Mouse (Mus musculus) liver, embryonic 13.5 days (tissue): ENCODE measurements around the gene Cabp4. TPM values are rescaled to one million over a fixed set of nuclear protein-coding genes. Genes with fewer than 3 reads are reported as not detected.
A peak's percentile ranks its signal among the peaks of the same experiment; 100 is the strongest.

Experiments
- ATAC-seq: fragments of 200-750 bp; cut with Nextera tagmentation; 2 replicates; pipeline ENCODE4 v1.8.0; 2017; ENCODE audit warnings: low read depth, mild to moderate bottlenecking, moderate number of reproducible peaks, moderate library complexity
- DNase-seq: peaks from one replicate; pipeline ENCODE4 v3.0.0; 2022
- H3K27ac ChIP-seq: fragments of 300-500 bp; sonication (generic); 2 replicates; pipeline ENCODE4 v1.5.1; 2015; ENCODE audit warnings: moderate library complexity, mild to moderate bottlenecking, inconsistent platforms
- H3K27me3 ChIP-seq: fragments of 300-500 bp; sonication (generic); 2 replicates; pipeline ENCODE4 v1.6.1; 2015; ENCODE audit warnings: mild to moderate bottlenecking, inconsistent platforms
- H3K36me3 ChIP-seq: fragments of 300-500 bp; sonication (generic); 2 replicates; pipeline ENCODE4 v1.6.1; 2015; ENCODE audit warnings: mild to moderate bottlenecking, inconsistent platforms
- H3K4me1 ChIP-seq: fragments of 300-500 bp; sonication (generic); replicated peaks from 2 replicates; pipeline ENCODE4 v1.6.1; 2015; ENCODE audit warnings: inconsistent platforms
- H3K4me2 ChIP-seq: fragments of 300-500 bp; sonication (generic); 2 replicates; pipeline ENCODE4 v1.6.1; 2015; ENCODE audit warnings: inconsistent platforms, mild to moderate bottlenecking, moderate library complexity
- H3K4me3 ChIP-seq: fragments of 300-500 bp; sonication (generic); replicated peaks from 2 replicates; pipeline ENCODE4 v1.5.1; 2015; ENCODE audit warnings: mild to moderate bottlenecking, inconsistent platforms
- H3K9ac ChIP-seq: fragments of 300-500 bp; sonication (generic); 2 replicates; pipeline ENCODE4 v1.6.1; 2015; ENCODE audit warnings: mild to moderate bottlenecking, inconsistent platforms
- H3K9me3 ChIP-seq: fragments of 300-500 bp; sonication (generic); replicated peaks from 2 replicates; pipeline ENCODE4 v1.6.1; 2016; ENCODE audit warnings: inconsistent platforms
- WGBS: fragments of 180-500 bp; shearing (Covaris S2); methylation state at CpG from one replicate; pipeline ENCODE4 v1.1.7; 2015; ENCODE audit not compliant: insufficient replicate concordance; 5-methylcytosine and 5-hydroxymethylcytosine counted together
- polyA plus RNA-seq: library from polyadenylated mRNA; unstranded; fragments of >200 nt; fragmentation: Nextera tagmentation; extraction: Ambion mirVana; gene quantifications from 2 replicates; pipeline ENCODE4 v1.2.1, GENCODE M21; 2015

Gene Cabp4
- polyA plus RNA-seq, 1 experiment from 2014 or later, result 0.07 TPM

- peaks cover 31% of the 10 kb centered on the region for H3K36me3 ChIP-seq
- peak overlapping the region; percentile 76 for H3K27ac ChIP-seq
- 33% methylated on average over 4 of the region's 4 CpGs for WGBS
- peak overlapping the region; percentile 81 for H3K4me2 ChIP-seq
- peaks cover 53% of the 10 kb centered on the region for H3K4me1 ChIP-seq
- H3K4me3 ChIP-seq, result peak overlapping the region; percentile 75
- peak overlapping the region; percentile 82 for H3K9ac ChIP-seq
- no peaks in the 10 kb centered on the region for H3K27me3 ChIP-seq
- no peak for DNase-seq
- H3K9me3 ChIP-seq, result no peaks in the 10 kb centered on the region
- ATAC-seq, result peak; percentile 9; the same call in 1 of the 2 replicates
Measured at GRCm38 (mm10) chr19:4163543-4163887, 19.7 kb upstream of the Cabp4 start.

- ATAC-seq, result peak; percentile 77
- peak within 1 kb of the TSS; percentile 82 for H3K9ac ChIP-seq
- no peaks in the 10 kb centered on the region for H3K27me3 ChIP-seq
- WGBS, result 6% methylated on average over 42 of the region's 42 CpGs
- H3K4me1 ChIP-seq, result peaks cover 53% of the 10 kb centered on the region
- H3K4me2 ChIP-seq, result peak within 1 kb of the TSS; percentile 81
- peak within 1 kb of the TSS; percentile 76 for H3K27ac ChIP-seq
- peak; percentile 91 for DNase-seq
- peak within 1 kb of the TSS; percentile 75 for H3K4me3 ChIP-seq
- peaks cover 37% of the 10 kb centered on the region for H3K36me3 ChIP-seq
- no peaks in the 10 kb centered on the region for H3K9me3 ChIP-seq
Measured at GRCm38 (mm10) chr19:4162646-4163542, 19.1 kb upstream of the Cabp4 start, which contains the start of gene Rps6kb2. Gene Rps6kb2 (minus strand): TSS chr19:4163354.

- Histone ChIP-seq H3K36me3 (peaks cover 62% of the 10 kb centered on the region), H3K4me1 (peaks cover 51% of the 10 kb centered on the region), H3K9ac (no peak overlapping the region), H3K4me3 (no peak overlapping the region), H3K9me3 (no peaks in the 10 kb centered on the region), H3K4me2 (no peak overlapping the region), H3K27me3 (no peaks in the 10 kb centered on the region), H3K27ac (no peak overlapping the region)
- DNase-seq (no peak), ATAC-seq (no peak)
- WGBS, result 89% methylated on average over 8 of the region's 8 CpGs
Measured at GRCm38 (mm10) chr19:4159049-4159448, 15.2 kb upstream of the Cabp4 start.

- H3K9ac ChIP-seq, result no peak overlapping the region
- no peak overlapping the region for H3K4me2 ChIP-seq
- H3K27ac ChIP-seq, result no peak overlapping the region
- no peaks in the 10 kb centered on the region for H3K9me3 ChIP-seq
- 86% methylated on average over 12 of the region's 12 CpGs for WGBS
- ATAC-seq (no peak), DNase-seq (no peak)
- H3K4me3 ChIP-seq, result no peak overlapping the region
- H3K4me1 ChIP-seq, result peaks cover 47% of the 10 kb centered on the region
- H3K36me3 ChIP-seq, result peaks cover 82% of the 10 kb centered on the region
- H3K27me3 ChIP-seq, result no peaks in the 10 kb centered on the region
Measured at GRCm38 (mm10) chr19:4156771-4157170, 12.9 kb upstream of the Cabp4 start.

GRCm38 (mm10) chr19:4156073-4156579, 12.3 kb upstream of the Cabp4 start:
- ATAC-seq (no peak), DNase-seq (no peak)
- Histone ChIP-seq H3K9ac (no peak overlapping the region), H3K9me3 (no peaks in the 10 kb centered on the region), H3K27me3 (no peaks in the 10 kb centered on the region), H3K4me3 (no peak overlapping the region), H3K36me3 (peaks cover 80% of the 10 kb centered on the region), H3K27ac (0 out of 2 replicates have a peak overlapping the region, but pooled peaks have one; percentile 55), H3K4me2 (0 out of 2 replicates have a peak overlapping the region, but pooled peaks have one; percentile 41), H3K4me1 (peaks cover 43% of the 10 kb centered on the region)
- 71% methylated on average over 20 of the region's 20 CpGs for WGBS

GRCm38 (mm10) chr19:4155223-4156072, 11.6 kb upstream of the Cabp4 start:
- Histone ChIP-seq H3K4me3 (peak overlapping the region; percentile 33), H3K27ac (peak overlapping the region; percentile 55; the same call in 1 of the 2 replicates), H3K9me3 (no peaks in the 10 kb centered on the region), H3K4me2 (peak overlapping the region; percentile 41), H3K4me1 (peaks cover 47% of the 10 kb centered on the region), H3K9ac (peak overlapping the region; percentile 51), H3K36me3 (peaks cover 80% of the 10 kb centered on the region), H3K27me3 (no peaks in the 10 kb centered on the region)
- ATAC-seq (no peak), DNase-seq (no peak)
- 51% methylated on average over 6 of the region's 6 CpGs for WGBS

- WGBS, result 25% methylated on average over 13 of the region's 13 CpGs
- peak overlapping the region; percentile 51 for H3K9ac ChIP-seq
- peak overlapping the region; percentile 41 for H3K4me2 ChIP-seq
- DNase-seq (no peak), ATAC-seq (peak; percentile 22; the same call in 1 of the 2 replicates)
- peaks cover 54% of the 10 kb centered on the region for H3K4me1 ChIP-seq
- peaks cover 82% of the 10 kb centered on the region for H3K36me3 ChIP-seq
- H3K4me3 ChIP-seq, result peak overlapping the region; percentile 33
- H3K27ac ChIP-seq, result peak overlapping the region; percentile 55
- H3K9me3 ChIP-seq, result no peaks in the 10 kb centered on the region
- no peaks in the 10 kb centered on the region for H3K27me3 ChIP-seq
Measured at GRCm38 (mm10) chr19:4154437-4155222, 10.8 kb upstream of the Cabp4 start.

GRCm38 (mm10) chr19:4153232-4153654, 9.4 kb upstream of the Cabp4 start, which contains the start of gene Ptprcap:
Gene Ptprcap (plus strand): TSS chr19:4153604.
- no peak for ATAC-seq
- Histone ChIP-seq H3K27me3 (no peaks in the 10 kb centered on the region), H3K4me3 (peak within 1 kb of the TSS; percentile 33; the same call in 1 of the 2 replicates), H3K4me1 (peaks cover 66% of the 10 kb centered on the region), H3K9ac (peak within 1 kb of the TSS; percentile 51), H3K9me3 (no peaks in the 10 kb centered on the region), H3K27ac (peak within 1 kb of the TSS; percentile 55; the same call in 1 of the 2 replicates), H3K36me3 (peaks cover 68% of the 10 kb centered on the region), H3K4me2 (peak within 1 kb of the TSS; percentile 41; the same call in 1 of the 2 replicates)
- 78% methylated on average over 11 of the region's 11 CpGs for WGBS
- no peak for DNase-seq

GRCm38 (mm10) chr19:4152445-4153231, 8.8 kb upstream of the Cabp4 start:
- H3K4me2 ChIP-seq, result no peak overlapping the region
- H3K9me3 ChIP-seq, result no peaks in the 10 kb centered on the region
- no peak overlapping the region for H3K4me3 ChIP-seq
- H3K36me3 ChIP-seq, result peaks cover 62% of the 10 kb centered on the region
- no peak overlapping the region for H3K9ac ChIP-seq
- ATAC-seq (no peak), DNase-seq (no peak)
- no peaks in the 10 kb centered on the region for H3K27me3 ChIP-seq
- WGBS, result 79% methylated on average over 8 of the region's 8 CpGs
- H3K27ac ChIP-seq, result no peak overlapping the region
- peaks cover 72% of the 10 kb centered on the region for H3K4me1 ChIP-seq

- no peaks in the 10 kb centered on the region for H3K9me3 ChIP-seq
- H3K27me3 ChIP-seq, result no peaks in the 10 kb centered on the region
- no peak overlapping the region for H3K4me3 ChIP-seq
- H3K36me3 ChIP-seq, result peaks cover 55% of the 10 kb centered on the region
- 75% methylated on average over 5 of the region's 5 CpGs for WGBS
- no peak overlapping the region for H3K4me2 ChIP-seq
- no peak for DNase-seq
- H3K27ac ChIP-seq, result no peak overlapping the region
- ATAC-seq, result no peak
- H3K4me1 ChIP-seq, result peaks cover 77% of the 10 kb centered on the region
- no peak overlapping the region for H3K9ac ChIP-seq
Measured at GRCm38 (mm10) chr19:4151898-4152297, 8.1 kb upstream of the Cabp4 start.
